Mouse (Mus musculus) thymus, postnatal 0 days (tissue): ENCODE measurements at regions not wholly inside any gene's neighbourhood (a gene's known extent, or its start where the extent isn't known, plus 50 kb on each side); places are given as distances from the start of the nearest gene placed in this dataset.
A peak's percentile ranks its signal among the peaks of the same experiment; 100 is the strongest.

Experiments used
- DNase-seq: peaks from one replicate; pipeline ENCODE4 v3.0.0-alpha.2; 2015; ENCODE audit warnings: low spot score

GRCm38 (mm10) chr9:60995096-60995495 is 200.8 kb downstream of the Uaca start:
- DNase-seq, result peak; percentile 51

GRCm38 (mm10) chr9:60998086-60998785 is 203.9 kb downstream of the Uaca start:
- peak; percentile 65 for DNase-seq

GRCm38 (mm10) chr9:60999001-60999529 is 204.7 kb downstream of the Uaca start:
- peak; percentile 86 for DNase-seq

- no peak for DNase-seq
Measured at GRCm38 (mm10) chr9:61000232-61000631, 205.9 kb downstream of the Uaca start.

GRCm38 (mm10) chr9:61002572-61002971 is 208.2 kb downstream of the Uaca start:
- no peak for DNase-seq

DNA sequence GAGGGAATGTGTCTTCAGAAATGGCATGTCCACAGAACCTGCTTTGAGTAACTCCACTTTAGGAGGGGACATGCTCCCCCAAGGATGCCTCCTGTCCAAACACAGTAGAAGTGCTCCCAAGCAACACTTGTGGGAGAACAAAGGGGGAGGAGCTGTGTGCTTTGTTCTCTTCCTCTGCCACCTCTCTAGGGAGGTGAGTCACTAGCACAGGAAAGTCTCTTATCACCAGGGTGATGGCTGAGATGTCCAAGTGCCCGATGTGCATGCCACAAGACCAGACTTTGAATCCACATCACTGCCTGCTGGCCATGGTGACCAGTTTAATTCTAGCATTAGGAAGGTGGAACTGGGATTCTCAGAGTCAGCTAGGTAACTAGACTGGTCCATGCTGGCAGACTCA is 214.1 kb downstream of the Uaca start:
- DNase-seq, result no peak

- no peak for DNase-seq
Measured at GRCm38 (mm10) chr9:61011066-61011465, 216.7 kb downstream of the Uaca start.

DNA sequence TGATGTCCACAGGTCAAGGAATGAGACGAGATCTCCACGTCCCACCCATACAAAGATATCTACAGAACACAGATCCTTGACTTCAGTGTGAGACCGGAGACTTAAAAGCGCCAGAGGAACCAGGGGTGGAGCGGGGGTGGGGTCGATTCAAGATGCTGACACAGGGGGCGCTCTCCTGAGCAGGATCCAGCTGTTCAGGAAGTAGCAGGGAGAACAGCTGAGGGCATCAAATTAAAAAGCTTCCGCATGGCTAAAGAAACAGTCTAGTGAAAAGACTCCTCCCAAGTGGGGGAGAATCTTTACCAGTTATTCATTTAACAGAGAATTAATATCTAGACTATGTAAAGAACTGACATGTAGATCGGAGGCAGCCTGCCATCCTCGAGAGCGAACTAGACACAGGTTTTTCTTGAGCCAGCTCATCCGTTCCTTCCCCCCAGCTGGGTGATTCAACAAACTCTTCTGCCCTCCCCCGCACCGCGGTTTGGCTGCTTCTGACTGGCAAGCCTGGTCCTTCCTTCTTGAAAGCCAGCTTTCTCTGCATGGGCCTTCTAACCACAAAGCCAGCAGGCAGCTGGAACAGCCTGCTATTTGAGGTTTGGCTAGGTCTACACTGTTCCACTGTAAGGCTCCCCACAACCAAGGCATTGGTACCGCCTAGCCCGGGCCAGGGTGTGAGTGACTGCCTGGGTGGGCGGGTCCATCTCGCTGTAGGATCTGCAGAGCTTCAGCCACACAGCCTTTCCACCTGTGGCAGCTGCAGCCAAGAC is 218.6 kb downstream of the Uaca start:
- peak; percentile 90 for DNase-seq

DNA sequence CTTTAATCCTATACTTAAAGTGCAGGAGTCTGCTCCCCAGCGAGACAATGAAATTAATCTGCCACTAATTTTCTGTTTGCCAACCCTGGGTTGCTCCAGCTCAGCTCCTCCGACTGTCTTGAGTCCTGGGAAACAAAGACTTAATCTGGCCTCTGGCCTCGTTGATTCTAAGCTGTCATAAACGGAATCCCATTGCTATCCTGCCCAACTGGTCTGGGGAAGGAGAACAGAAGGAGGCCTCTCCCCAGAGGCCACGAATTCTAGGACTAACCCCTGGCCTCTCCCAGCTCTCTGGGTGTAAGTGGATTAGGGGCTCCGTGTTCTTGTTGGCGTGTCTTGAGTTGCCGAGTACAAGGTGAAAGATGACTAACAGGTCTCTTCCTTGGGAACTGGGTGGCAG is 219.8 kb downstream of the Uaca start:
- DNase-seq, result no peak

- no peak for DNase-seq
Measured at GRCm38 (mm10) chr9:61015374-61015890, 221.1 kb downstream of the Uaca start.

GRCm38 (mm10) chr9:61016673-61017072 is 222.3 kb downstream of the Uaca start:
- peak; percentile 64 for DNase-seq

- DNase-seq, result no peak
Measured at GRCm38 (mm10) chr9:61019938-61020337, 225.6 kb downstream of the Uaca start.

- no peak for DNase-seq
Measured at GRCm38 (mm10) chr9:61021810-61022209, 227.5 kb downstream of the Uaca start.

- no peak for DNase-seq
Measured at GRCm38 (mm10) chr9:61022371-61023026, 228.2 kb downstream of the Uaca start.

DNA sequence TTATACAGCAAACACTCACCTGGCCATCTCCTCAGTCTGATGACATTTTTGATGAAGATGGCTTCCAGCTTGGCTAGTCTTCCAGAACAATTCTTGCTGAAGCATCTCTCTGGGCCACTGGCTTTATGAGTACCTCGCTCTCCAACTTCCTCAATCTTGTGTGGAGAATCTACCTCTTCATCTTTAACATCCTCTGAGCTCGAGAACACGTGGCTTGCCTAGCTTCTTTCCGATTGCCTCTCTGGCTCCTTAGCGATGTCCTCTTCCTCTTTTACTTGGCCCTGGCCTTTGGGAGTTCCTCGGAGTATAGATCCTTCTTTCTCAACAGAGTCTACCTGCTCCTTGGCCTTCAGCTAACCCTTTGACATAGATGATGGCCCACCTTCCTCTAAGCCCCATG is 231.0 kb downstream of the Uaca start:
- DNase-seq, result no peak

- DNase-seq, result no peak
Measured at GRCm38 (mm10) chr9:61028775-61029401, 234.5 kb downstream of the Uaca start.

- no peak for DNase-seq
Measured at GRCm38 (mm10) chr9:61031699-61032447, 237.5 kb downstream of the Uaca start.

GRCm38 (mm10) chr9:61032448-61033433 is 238.4 kb downstream of the Uaca start:
- DNase-seq, result no peak

- DNase-seq, result no peak
Measured at GRCm38 (mm10) chr9:61033593-61033992, 239.3 kb downstream of the Uaca start.
